Mouse (Mus musculus) midbrain, postnatal 0 days (tissue): ENCODE results near the gene Oas2. TPM values are rescaled to one million over a fixed set of nuclear protein-coding genes. Genes with fewer than 3 reads are reported as not detected.

Experiments used
- ATAC-seq: fragments of 200-750 bp; cut with Nextera tagmentation; 2 replicates; pipeline ENCODE4 v1.8.0; 2017; ENCODE audit warnings: moderate number of reproducible peaks, mild to moderate bottlenecking, moderate TSS enrichment, moderate library complexity; ENCODE audit not compliant: low FRiP score
- DNase-seq: peaks from one replicate; pipeline ENCODE4 v3.0.0-alpha.2; 2015; ENCODE audit warnings: low spot score
- H3K27ac ChIP-seq: fragments of 300-500 bp; sonication (generic); 2 replicates; pipeline ENCODE4 v1.5.1; 2014; ENCODE audit warnings: low read depth, mild to moderate bottlenecking, low read length, mixed read lengths
- H3K27me3 ChIP-seq: fragments of 300-500 bp; sonication (generic); 2 replicates; pipeline ENCODE4 v1.6.1; 2014; ENCODE audit warnings: low read length, control low read depth, mixed read lengths; ENCODE audit not compliant: insufficient read depth
- H3K36me3 ChIP-seq: fragments of 300-500 bp; sonication (generic); 2 replicates; pipeline ENCODE4 v1.6.1; 2014; ENCODE audit warnings: low read length, control low read depth, mixed read lengths; ENCODE audit not compliant: insufficient read depth
- H3K4me1 ChIP-seq: fragments of 300-500 bp; sonication (generic); 2 replicates; pipeline ENCODE4 v1.6.1; 2014; ENCODE audit warnings: mild to moderate bottlenecking, control low read depth, antibody characterized with exemption, low read length, mixed read lengths; ENCODE audit not compliant: insufficient read depth
- H3K4me2 ChIP-seq: fragments of 300-500 bp; sonication (generic); 2 replicates; pipeline ENCODE4 v1.6.1; 2014; ENCODE audit warnings: low read depth, mild to moderate bottlenecking, low read length, mixed read lengths; ENCODE audit not compliant: poor library complexity, severe bottlenecking
- H3K4me3 ChIP-seq: fragments of 300-500 bp; sonication (generic); 2 replicates; pipeline ENCODE4 v1.5.1; 2014; ENCODE audit warnings: low read depth, mild to moderate bottlenecking, low read length, moderate library complexity
- H3K9ac ChIP-seq: fragments of 300-500 bp; sonication (generic); replicated peaks from 2 replicates; pipeline ENCODE4 v1.6.1; 2014; ENCODE audit warnings: mild to moderate bottlenecking, low read length, moderate library complexity, mixed read lengths; ENCODE audit not compliant: poor library complexity, severe bottlenecking
- H3K9me3 ChIP-seq: fragments of 300-500 bp; sonication (generic); 2 replicates; pipeline ENCODE4 v1.6.1; 2016; ENCODE audit warnings: low read length, control low read depth
- CTCF ChIP-seq: IDR thresholded peaks from 2 replicates; pipeline ENCODE4 v1.5.1; 2016; ENCODE audit warnings: antibody characterized with exemption, mild to moderate bottlenecking
- WGBS: fragments of 180-500 bp; shearing (Covaris S2); extraction: QIAGEN DNeasy Blood & Tissue Kit; methylation state at CpG from one replicate; pipeline ENCODE4 v1.1.7; 2014; 5-methylcytosine and 5-hydroxymethylcytosine counted together
- polyA plus RNA-seq: library from polyadenylated mRNA; unstranded; fragments of >200 nt; fragmentation: Nextera tagmentation; extraction: Ambion mirVana; gene quantifications from 2 replicates; pipeline ENCODE4 v1.2.1, GENCODE M21; 2015
- total RNA-seq: library from RNA; depleted of rRNA; stranded (reverse); fragments of >200 nt; gene quantifications from 2 replicates; pipeline ENCODE4 v1.2.3, GENCODE M21; 2014

Oas2 gene
- total and polyA plus RNA-seq, 2 experiments from 2014 or later = 0.27 to 0.31 TPM

DNA sequence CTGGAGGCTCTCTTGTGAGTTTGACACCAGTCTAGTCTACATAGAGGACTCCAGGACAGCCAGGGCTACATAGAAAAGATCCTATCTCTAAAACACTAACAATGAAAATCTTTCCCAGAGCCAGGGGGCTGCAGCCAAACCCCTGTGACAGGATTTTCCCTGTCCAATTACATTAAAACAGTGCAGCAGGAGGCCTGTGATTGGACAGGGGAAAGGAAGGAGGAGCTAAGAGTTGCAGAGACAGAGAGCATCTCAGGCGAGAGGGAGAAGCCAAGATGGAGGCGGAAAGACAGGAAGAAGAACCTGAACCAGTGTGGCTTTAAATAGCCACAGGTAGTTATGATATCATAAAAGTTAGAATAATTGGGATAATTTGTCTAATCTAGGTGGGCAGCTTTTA lies 32.8 kb upstream of the Oas2 start:
- no peak overlapping the region for H3K4me2 ChIP-seq
- H3K4me3 ChIP-seq = no peak overlapping the region
- no peak for DNase-seq
- H3K9ac ChIP-seq = no peak overlapping the region
- no peaks in the 10 kb centered on the region for H3K4me1 ChIP-seq
- H3K36me3 ChIP-seq = no peaks in the 10 kb centered on the region
- ATAC-seq = no peak
- H3K9me3 ChIP-seq = no peaks in the 10 kb centered on the region
- no peak overlapping the region for H3K27ac ChIP-seq
- no peaks in the 10 kb centered on the region for H3K27me3 ChIP-seq
- WGBS = 76% methylated on average over 2 of the region's 2 CpGs
- no peak for TF ChIP-seq CTCF

DNA sequence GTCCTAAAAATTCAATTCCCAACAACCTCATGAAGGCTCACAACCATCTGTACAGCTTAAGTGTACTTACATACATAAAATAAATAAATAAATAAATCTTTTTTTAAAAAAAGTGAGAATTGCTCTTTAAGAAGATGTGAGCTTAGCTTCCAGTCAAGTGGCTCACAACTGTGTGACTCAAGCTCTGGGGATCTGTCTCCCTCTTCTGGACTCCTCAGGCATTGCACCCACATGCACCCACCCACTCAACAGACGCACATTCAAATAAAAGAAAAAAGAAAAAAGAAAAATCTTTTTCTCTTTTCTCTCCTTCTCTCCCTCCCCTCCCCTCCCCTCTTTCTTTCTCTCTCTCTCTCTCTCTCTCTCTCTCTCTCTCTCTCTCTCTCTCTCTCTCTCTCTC lies 32.0 kb upstream of the Oas2 start:
- 100% methylated on average over 1 of the region's 1 CpGs for WGBS
- Histone ChIP-seq H3K4me1 (no peaks in the 10 kb centered on the region), H3K4me2 (no peak overlapping the region), H3K9me3 (no peaks in the 10 kb centered on the region), H3K36me3 (no peaks in the 10 kb centered on the region), H3K27ac (no peak overlapping the region), H3K4me3 (no peak overlapping the region), H3K27me3 (no peaks in the 10 kb centered on the region), H3K9ac (no peak overlapping the region)
- DNase-seq (no peak), ATAC-seq (no peak)
- peak; percentile 35 for TF ChIP-seq CTCF

DNA sequence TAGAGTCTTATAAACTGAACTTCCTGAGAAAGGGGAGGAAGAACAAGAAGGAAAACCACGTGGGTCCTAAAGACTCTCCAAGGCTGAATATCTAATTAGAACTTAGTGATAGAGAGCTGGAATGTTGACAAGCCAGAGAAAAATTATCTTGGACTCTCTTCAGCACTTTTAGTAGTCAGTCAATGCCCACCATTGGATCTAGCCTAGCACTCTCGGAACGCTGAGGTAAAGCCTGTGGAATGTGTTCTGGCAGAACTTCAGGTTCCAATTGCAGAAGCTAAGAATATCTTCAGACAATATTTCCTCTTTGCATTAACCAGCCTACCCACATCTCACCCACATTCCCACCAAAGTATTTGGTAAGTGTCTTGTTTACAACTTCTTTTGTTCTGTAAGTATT lies 30.3 kb upstream of the Oas2 start:
- no peak overlapping the region for H3K4me3 ChIP-seq
- no peaks in the 10 kb centered on the region for H3K36me3 ChIP-seq
- DNase-seq = no peak
- H3K9me3 ChIP-seq = no peaks in the 10 kb centered on the region
- H3K9ac ChIP-seq = no peak overlapping the region
- no peak for TF ChIP-seq CTCF
- WGBS = 63% methylated on average over 3 of the region's 3 CpGs
- no peak overlapping the region for H3K27ac ChIP-seq
- no peaks in the 10 kb centered on the region for H3K27me3 ChIP-seq
- H3K4me2 ChIP-seq = no peak overlapping the region
- no peak for ATAC-seq
- H3K4me1 ChIP-seq = no peaks in the 10 kb centered on the region

DNA sequence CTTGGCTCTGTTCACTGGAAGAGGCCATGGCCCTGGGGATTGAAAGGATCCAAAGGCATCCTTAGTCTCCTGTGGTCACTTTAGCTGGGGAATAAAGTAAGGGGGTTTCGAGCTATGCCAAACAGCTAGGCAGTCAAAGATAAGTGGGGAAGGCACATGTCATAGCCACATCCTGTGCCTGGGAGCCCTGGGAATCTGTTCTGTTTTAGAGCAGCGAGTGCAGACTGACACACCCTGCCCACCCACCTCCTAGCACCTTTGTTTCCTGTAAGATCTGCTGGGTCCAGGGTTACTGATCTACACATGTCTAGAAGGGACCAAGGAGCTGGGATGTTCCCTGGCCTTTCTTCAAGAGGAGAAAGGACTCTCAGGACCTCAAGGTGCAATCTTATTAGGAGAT lies 29.3 kb upstream of the Oas2 start:
- H3K27me3 ChIP-seq = no peaks in the 10 kb centered on the region
- no peaks in the 10 kb centered on the region for H3K36me3 ChIP-seq
- no peak overlapping the region for H3K4me2 ChIP-seq
- H3K9ac ChIP-seq = no peak overlapping the region
- H3K4me3 ChIP-seq = no peak overlapping the region
- no peaks in the 10 kb centered on the region for H3K9me3 ChIP-seq
- ATAC-seq = no peak
- TF ChIP-seq CTCF = no peak
- H3K27ac ChIP-seq = no peak overlapping the region
- H3K4me1 ChIP-seq = no peaks in the 10 kb centered on the region
- no peak for DNase-seq
- 73% methylated on average over 2 of the region's 2 CpGs for WGBS

DNA sequence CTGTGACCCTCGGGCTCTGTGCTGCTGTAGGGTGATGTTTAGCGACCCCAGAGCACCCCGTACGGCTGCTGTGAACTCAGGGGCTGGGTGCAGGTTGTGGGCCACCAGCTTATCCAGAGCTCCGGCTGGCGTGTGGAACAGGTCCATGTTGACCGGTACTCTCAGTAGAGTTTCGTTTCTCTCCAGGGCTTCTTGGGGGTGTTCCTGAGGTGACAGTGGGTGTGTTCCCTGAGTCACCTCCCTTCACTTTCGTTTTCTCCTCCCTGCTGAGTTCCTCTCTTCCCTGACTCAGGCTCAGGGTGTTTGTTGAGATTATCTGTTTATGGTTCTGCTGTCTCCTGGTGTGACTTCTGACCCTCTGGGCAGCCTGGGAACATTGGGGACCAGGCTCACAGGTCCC lies 27.8 kb upstream of the Oas2 start, which contains the start of gene Oas3:
Gene Oas3, minus strand, starts transcription at position 184 of the 400 bp plus-strand sequence.
- no peak for DNase-seq
- H3K27me3 ChIP-seq = no peaks in the 10 kb centered on the region
- no peak for TF ChIP-seq CTCF
- H3K4me1 ChIP-seq = no peaks in the 10 kb centered on the region
- no peaks in the 10 kb centered on the region for H3K36me3 ChIP-seq
- ATAC-seq = no peak
- WGBS = 80% methylated on average over 9 of the region's 9 CpGs
- H3K4me3 ChIP-seq = no peak within 1 kb of the TSS
- no peak within 1 kb of the TSS for H3K4me2 ChIP-seq
- no peaks in the 10 kb centered on the region for H3K9me3 ChIP-seq
- no peak within 1 kb of the TSS for H3K27ac ChIP-seq
- no peak within 1 kb of the TSS for H3K9ac ChIP-seq

DNA sequence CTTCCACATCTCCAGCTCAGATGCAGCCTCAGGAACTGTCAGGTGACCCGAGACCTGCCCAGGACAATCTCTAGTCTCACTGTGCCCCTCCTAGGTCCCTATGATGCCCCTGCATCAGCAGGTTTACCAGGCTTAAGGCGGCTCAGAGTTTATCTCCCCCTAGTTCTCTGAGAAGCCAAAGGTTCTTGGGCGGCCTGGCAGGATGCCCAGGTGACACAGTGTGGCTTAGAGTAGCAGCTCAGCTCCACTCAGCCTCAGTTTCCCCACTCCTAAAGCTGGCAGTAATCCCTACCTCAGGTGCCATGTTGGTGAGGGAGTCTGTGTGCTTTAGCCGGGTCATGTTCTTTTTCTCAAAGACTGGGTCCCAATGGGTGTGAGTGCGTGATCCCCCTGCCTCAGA lies 27.1 kb upstream of the Oas2 start:
- Histone ChIP-seq H3K4me1 (no peaks in the 10 kb centered on the region), H3K4me2 (no peak overlapping the region), H3K9me3 (no peaks in the 10 kb centered on the region), H3K27ac (no peak overlapping the region), H3K36me3 (no peaks in the 10 kb centered on the region), H3K27me3 (no peaks in the 10 kb centered on the region), H3K9ac (no peak overlapping the region), H3K4me3 (no peak overlapping the region)
- no peak for TF ChIP-seq CTCF
- DNase-seq (no peak), ATAC-seq (no peak)
- 78% methylated on average over 5 of the region's 5 CpGs for WGBS
